Mouse (Mus musculus): ENCODE results near the gene Scn4a. TPM values are rescaled to one million over a fixed set of nuclear protein-coding genes. Genes with fewer than 3 reads are reported as not detected.

Scn4a gene
- polyA plus RNA-seq, 1 experiment from 2014 or later, result 0.14 TPM

- WGBS, result 42% methylated on average over 5 of the region's 5 CpGs
- H3K4me1 ChIP-seq, result peaks cover 43% of the 10 kb centered on the region
- H3K36me3 ChIP-seq, result no peaks in the 10 kb centered on the region
- no peak; the same call in 1 of the 2 replicates for ATAC-seq (ENCODE audit: insufficient number of reproducible peaks, insufficient read depth, low FRiP score, low TSS enrichment, low read depth)
- no peak overlapping the region for H3K4me2 ChIP-seq
- H3K9me3 ChIP-seq, result no peaks in the 10 kb centered on the region
- no peaks in the 10 kb centered on the region for H3K27me3 ChIP-seq
- H3K27ac ChIP-seq, result peak overlapping the region; percentile 33; the same call in 1 of the 2 replicates
- H3K4me3 ChIP-seq, result no peak overlapping the region
- H3K9ac ChIP-seq, result no peak overlapping the region
Observed at GRCm38 (mm10) chr11:106313533-106313932, 39.6 kb downstream of the Scn4a start.

GRCm38 (mm10) chr11:106310123-106310522, 43.0 kb downstream of the Scn4a start:
- no peak overlapping the region for H3K4me3 ChIP-seq
- ATAC-seq (ENCODE audit: insufficient number of reproducible peaks, insufficient read depth, low FRiP score, low TSS enrichment, low read depth), result no peak
- no peak overlapping the region for H3K9ac ChIP-seq
- no peak overlapping the region for H3K27ac ChIP-seq
- H3K4me2 ChIP-seq, result no peak overlapping the region
- 62% methylated on average over 5 of the region's 5 CpGs for WGBS
- no peaks in the 10 kb centered on the region for H3K36me3 ChIP-seq
- H3K27me3 ChIP-seq, result no peaks in the 10 kb centered on the region
- H3K4me1 ChIP-seq, result peaks cover 18% of the 10 kb centered on the region
- no peaks in the 10 kb centered on the region for H3K9me3 ChIP-seq

DNA sequence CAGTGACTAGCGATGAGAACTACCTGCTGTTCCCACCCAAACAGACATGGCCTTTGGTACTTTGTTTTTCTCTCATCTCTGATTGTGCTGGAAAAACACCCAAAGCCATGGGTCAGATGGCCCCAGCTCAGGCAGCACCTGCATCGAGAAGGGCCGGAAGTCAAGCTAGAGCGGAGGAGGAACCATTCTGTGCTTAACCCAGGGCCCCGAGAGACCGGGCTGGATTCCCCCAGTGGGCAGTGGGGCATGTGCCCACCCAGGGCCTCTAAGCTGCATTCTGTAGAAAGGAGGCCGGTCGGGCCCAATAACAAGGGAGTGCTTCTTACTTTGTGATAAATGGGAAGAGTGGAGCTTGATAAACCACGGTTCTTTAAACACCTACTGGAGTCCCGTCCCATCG, 44.9 kb downstream of the Scn4a start:
- WGBS, result 89% methylated on average over 11 of the region's 11 CpGs
- Histone ChIP-seq H3K4me2 (no peak overlapping the region), H3K36me3 (no peaks in the 10 kb centered on the region), H3K4me1 (peaks cover 1% of the 10 kb centered on the region; the same call in 1 of the 2 replicates), H3K27me3 (no peaks in the 10 kb centered on the region), H3K27ac (no peak overlapping the region), H3K4me3 (no peak overlapping the region), H3K9me3 (no peaks in the 10 kb centered on the region), H3K9ac (no peak overlapping the region)
- ATAC-seq (ENCODE audit: insufficient number of reproducible peaks, insufficient read depth, low FRiP score, low TSS enrichment, low read depth), result no peak

- no peak for ATAC-seq (ENCODE audit: insufficient number of reproducible peaks, insufficient read depth, low FRiP score, low TSS enrichment, low read depth)
- Histone ChIP-seq H3K27ac (no peak overlapping the region), H3K36me3 (no peaks in the 10 kb centered on the region), H3K4me2 (no peak overlapping the region), H3K27me3 (no peaks in the 10 kb centered on the region), H3K4me1 (no peaks in the 10 kb centered on the region), H3K4me3 (no peak overlapping the region), H3K9me3 (no peaks in the 10 kb centered on the region), H3K9ac (no peak overlapping the region)
- WGBS, result 76% methylated on average over 5 of the region's 5 CpGs
Observed at GRCm38 (mm10) chr11:106307432-106307831, 45.7 kb downstream of the Scn4a start.

DNA sequence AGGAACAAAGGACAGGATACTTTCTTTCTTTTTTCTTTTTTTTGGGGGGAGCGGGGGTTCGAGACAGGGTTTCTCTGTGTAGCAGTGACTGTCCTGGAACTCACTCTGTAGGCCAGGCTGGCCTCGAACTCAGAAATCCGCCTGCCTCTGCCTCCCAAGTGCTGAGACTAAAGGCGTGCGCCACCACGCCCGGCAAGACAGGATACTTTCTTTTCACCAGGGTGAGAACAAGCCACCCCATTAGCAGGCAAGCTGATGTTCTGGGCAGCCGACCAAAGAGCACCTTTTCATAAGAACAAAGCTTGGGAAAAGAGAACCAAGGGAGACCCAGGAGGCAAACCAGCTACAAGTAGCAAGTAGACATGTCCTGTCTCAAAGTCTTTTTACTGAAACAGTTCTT, 46.3 kb downstream of the Scn4a start:
- no peaks in the 10 kb centered on the region for H3K36me3 ChIP-seq
- no peak overlapping the region for H3K4me2 ChIP-seq
- ATAC-seq (ENCODE audit: insufficient number of reproducible peaks, insufficient read depth, low FRiP score, low TSS enrichment, low read depth), result no peak
- no peaks in the 10 kb centered on the region for H3K9me3 ChIP-seq
- 88% methylated on average over 9 of the region's 9 CpGs for WGBS
- H3K4me1 ChIP-seq, result no peaks in the 10 kb centered on the region
- H3K4me3 ChIP-seq, result no peak overlapping the region
- no peak overlapping the region for H3K9ac ChIP-seq
- H3K27ac ChIP-seq, result no peak overlapping the region
- H3K27me3 ChIP-seq, result no peaks in the 10 kb centered on the region

DNA sequence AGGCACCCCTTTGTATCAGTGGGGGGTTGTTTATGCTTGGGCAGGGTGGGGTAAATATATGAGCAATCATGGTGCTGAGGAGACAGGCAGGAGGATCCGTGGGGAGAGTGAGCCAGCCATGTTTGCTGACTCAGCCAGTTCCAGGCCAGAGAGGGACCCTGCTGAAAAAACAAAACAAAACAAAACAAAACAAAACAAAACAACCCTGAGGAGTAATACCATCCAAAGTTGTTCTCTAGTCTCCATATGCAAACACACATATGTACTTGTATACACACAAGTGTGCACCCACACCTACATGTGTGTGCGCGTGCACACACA, 47.1 kb downstream of the Scn4a start:
- H3K27ac ChIP-seq, result no peak overlapping the region
- no peaks in the 10 kb centered on the region for H3K9me3 ChIP-seq
- no peaks in the 10 kb centered on the region for H3K36me3 ChIP-seq
- no peak overlapping the region for H3K9ac ChIP-seq
- WGBS, result 86% methylated on average over 3 of the region's 3 CpGs
- H3K4me3 ChIP-seq, result no peak overlapping the region
- ATAC-seq (ENCODE audit: insufficient number of reproducible peaks, insufficient read depth, low FRiP score, low TSS enrichment, low read depth), result no peak
- no peak overlapping the region for H3K4me2 ChIP-seq
- H3K4me1 ChIP-seq, result no peaks in the 10 kb centered on the region
- no peaks in the 10 kb centered on the region for H3K27me3 ChIP-seq

- ATAC-seq (ENCODE audit: insufficient number of reproducible peaks, insufficient read depth, low FRiP score, low TSS enrichment, low read depth), result no peak
- H3K4me2 ChIP-seq, result no peak overlapping the region
- H3K36me3 ChIP-seq, result no peaks in the 10 kb centered on the region
- H3K27ac ChIP-seq, result no peak overlapping the region
- no peaks in the 10 kb centered on the region for H3K4me1 ChIP-seq
- WGBS, result 76% methylated on average over 10 of the region's 10 CpGs
- H3K4me3 ChIP-seq, result no peak overlapping the region
- no peaks in the 10 kb centered on the region for H3K9me3 ChIP-seq
- H3K9ac ChIP-seq, result no peak overlapping the region
- no peaks in the 10 kb centered on the region for H3K27me3 ChIP-seq
Observed at GRCm38 (mm10) chr11:106305348-106306064, 47.6 kb downstream of the Scn4a start.

DNA sequence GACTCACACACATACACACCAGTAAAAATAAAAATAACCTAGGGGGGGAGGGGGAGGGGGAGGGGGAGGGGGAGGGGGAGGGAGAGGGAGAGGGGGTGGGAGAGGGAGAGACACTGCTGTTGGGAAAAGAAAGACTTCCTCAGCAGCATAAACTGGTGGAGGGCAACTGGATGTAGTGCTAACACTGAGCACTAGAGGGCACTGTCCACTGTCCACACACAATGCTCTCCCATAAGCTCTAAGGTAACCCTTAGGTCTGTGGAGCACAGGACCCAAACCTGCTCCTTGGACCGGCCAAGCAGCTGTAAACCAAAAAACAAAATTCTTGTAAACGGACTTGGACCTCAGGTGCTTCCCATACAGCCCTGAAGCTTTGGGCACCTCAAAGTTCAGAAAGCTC, 50.5 kb downstream of the Scn4a start:
- H3K9me3 ChIP-seq, result no peaks in the 10 kb centered on the region
- 19% methylated on average over 2 of the region's 2 CpGs for WGBS
- H3K4me3 ChIP-seq, result no peak overlapping the region
- H3K4me1 ChIP-seq, result no peaks in the 10 kb centered on the region
- no peak for ATAC-seq (ENCODE audit: insufficient number of reproducible peaks, insufficient read depth, low FRiP score, low TSS enrichment, low read depth)
- H3K36me3 ChIP-seq, result no peaks in the 10 kb centered on the region
- no peak overlapping the region for H3K9ac ChIP-seq
- no peak overlapping the region for H3K27ac ChIP-seq
- no peak overlapping the region for H3K4me2 ChIP-seq
- no peaks in the 10 kb centered on the region for H3K27me3 ChIP-seq

DNA sequence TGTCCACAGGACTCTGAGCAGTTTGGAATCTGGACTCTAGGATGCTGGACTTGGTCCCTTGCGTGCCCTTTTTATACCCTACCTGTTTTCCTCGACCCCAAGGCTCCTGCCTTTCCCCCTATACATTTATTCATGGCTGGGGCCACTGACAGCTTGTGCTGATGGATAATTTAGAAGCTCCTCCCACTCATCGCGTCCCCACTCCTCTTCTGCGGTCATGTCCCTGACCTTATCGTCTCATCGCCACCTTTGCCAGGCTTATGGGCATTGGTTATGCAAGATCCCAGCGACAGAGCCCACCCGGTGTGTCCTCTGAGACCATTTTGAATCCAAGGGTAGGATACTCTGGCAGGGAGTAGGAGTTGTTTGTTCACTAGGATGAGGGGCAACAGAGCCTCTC, 51.3 kb downstream of the Scn4a start, which contains the start of gene Gh:
TSS of gene Gh (minus strand) at position 101 of the 400 bp plus-strand sequence.
- no peak for ATAC-seq (ENCODE audit: insufficient number of reproducible peaks, insufficient read depth, low FRiP score, low TSS enrichment, low read depth)
- no peak within 1 kb of the TSS for H3K27ac ChIP-seq
- 85% methylated on average over 9 of the region's 9 CpGs for WGBS
- no peaks in the 10 kb centered on the region for H3K9me3 ChIP-seq
- H3K4me3 ChIP-seq, result no peak within 1 kb of the TSS
- H3K36me3 ChIP-seq, result no peaks in the 10 kb centered on the region
- no peaks in the 10 kb centered on the region for H3K27me3 ChIP-seq
- H3K9ac ChIP-seq, result no peak within 1 kb of the TSS
- no peak within 1 kb of the TSS for H3K4me2 ChIP-seq
- H3K4me1 ChIP-seq, result no peaks in the 10 kb centered on the region

DNA sequence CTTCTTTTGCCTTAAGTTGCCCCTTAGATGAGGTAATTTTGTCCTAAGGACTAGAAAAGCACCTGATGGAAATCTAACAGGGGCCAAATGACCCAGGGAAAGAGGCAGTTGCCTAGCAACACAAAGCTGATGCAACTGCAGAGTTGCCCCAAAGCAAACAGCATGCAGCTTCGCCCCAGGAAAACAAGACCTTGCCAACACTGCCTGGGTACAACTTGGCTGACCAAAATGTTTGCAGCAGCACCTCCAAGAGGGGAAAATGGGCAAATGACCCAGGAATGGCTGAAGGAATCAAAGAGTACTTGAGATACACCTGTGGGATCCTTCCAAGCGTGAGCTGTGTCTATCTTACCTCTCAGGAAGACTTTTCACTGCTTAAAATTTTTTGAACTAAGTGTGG, 61.2 kb downstream of the Scn4a start:
- no peak overlapping the region for H3K4me2 ChIP-seq
- H3K27me3 ChIP-seq, result no peaks in the 10 kb centered on the region
- H3K4me1 ChIP-seq, result peaks cover 10% of the 10 kb centered on the region
- 90% methylated on average over 2 of the region's 2 CpGs for WGBS
- H3K9me3 ChIP-seq, result no peaks in the 10 kb centered on the region
- H3K9ac ChIP-seq, result no peak overlapping the region
- no peaks in the 10 kb centered on the region for H3K36me3 ChIP-seq
- H3K27ac ChIP-seq, result no peak overlapping the region
- no peak for ATAC-seq (ENCODE audit: insufficient number of reproducible peaks, insufficient read depth, low FRiP score, low TSS enrichment, low read depth)
- H3K4me3 ChIP-seq, result no peak overlapping the region

GRCm38 (mm10) chr11:106290376-106290775, 62.7 kb downstream of the Scn4a start:
- no peaks in the 10 kb centered on the region for H3K27me3 ChIP-seq
- H3K4me3 ChIP-seq, result no peak overlapping the region
- 88% methylated on average over 5 of the region's 5 CpGs for WGBS
- H3K4me2 ChIP-seq, result no peak overlapping the region
- H3K27ac ChIP-seq, result no peak overlapping the region
- no peak for ATAC-seq (ENCODE audit: insufficient number of reproducible peaks, insufficient read depth, low FRiP score, low TSS enrichment, low read depth)
- H3K9me3 ChIP-seq, result no peaks in the 10 kb centered on the region
- H3K4me1 ChIP-seq, result peaks cover 19% of the 10 kb centered on the region
- no peak overlapping the region for H3K9ac ChIP-seq
- H3K36me3 ChIP-seq, result no peaks in the 10 kb centered on the region

GRCm38 (mm10) chr11:106289369-106289768, 63.7 kb downstream of the Scn4a start:
- Histone ChIP-seq H3K4me1 (peaks cover 19% of the 10 kb centered on the region), H3K4me3 (no peak overlapping the region), H3K4me2 (no peak overlapping the region), H3K9me3 (no peaks in the 10 kb centered on the region), H3K36me3 (no peaks in the 10 kb centered on the region), H3K27me3 (no peaks in the 10 kb centered on the region), H3K27ac (no peak overlapping the region), H3K9ac (no peak overlapping the region)
- 64% methylated on average over 8 of the region's 8 CpGs for WGBS
- no peak for ATAC-seq (ENCODE audit: insufficient number of reproducible peaks, insufficient read depth, low FRiP score, low TSS enrichment, low read depth)
